Mouse (Mus musculus) heart, embryonic 10.5 days (tissue): ENCODE data around the gene Emilin1. TPM values are rescaled to one million over a fixed set of nuclear protein-coding genes. Genes with fewer than 3 reads are reported as not detected.
A peak's percentile ranks its signal among the peaks of the same experiment; 100 is the strongest.

Experiments used
- DNase-seq: peaks from one replicate; pipeline ENCODE4 v3.0.0-alpha.2; 2017; ENCODE audit warnings: low spot score
- H3K27ac ChIP-seq: fragments of 300-500 bp; sonication (generic); 2 replicates; pipeline ENCODE4 v1.5.1; 2016; ENCODE audit warnings: mild to moderate bottlenecking
- H3K27me3 ChIP-seq: fragments of 300-500 bp; sonication (generic); 2 replicates; pipeline ENCODE4 v1.6.1; 2016; ENCODE audit warnings: mild to moderate bottlenecking; ENCODE audit not compliant: poor library complexity, insufficient read depth, severe bottlenecking
- H3K36me3 ChIP-seq: fragments of 300-500 bp; sonication (generic); 2 replicates; pipeline ENCODE4 v1.6.1; 2016; ENCODE audit warnings: mild to moderate bottlenecking, moderate library complexity
- H3K4me1 ChIP-seq: fragments of 300-500 bp; sonication (generic); 2 replicates; pipeline ENCODE4 v1.6.1; 2016; ENCODE audit warnings: mild to moderate bottlenecking
- H3K4me3 ChIP-seq: fragments of 300-500 bp; sonication (generic); 2 replicates; pipeline ENCODE4 v1.5.1; 2016; ENCODE audit warnings: mild to moderate bottlenecking, moderate library complexity
- H3K9me3 ChIP-seq: fragments of 300-500 bp; sonication (generic); 2 replicates; pipeline ENCODE4 v1.6.1; 2016; ENCODE audit warnings: mild to moderate bottlenecking, moderate library complexity
- WGBS: fragments of 180-500 bp; shearing (Covaris S2); methylation state at CpG from one replicate; pipeline ENCODE4 v1.1.7; 2016; 5-methylcytosine and 5-hydroxymethylcytosine counted together
- polyA plus RNA-seq: library from polyadenylated mRNA; unstranded; fragments of >200 nt; fragmentation: Nextera tagmentation; extraction: Ambion mirVana; gene quantifications from 2 replicates; pipeline ENCODE4 v1.2.1, GENCODE M21; 2016

Gene Emilin1
- polyA plus RNA-seq, 1 experiment from 2014 or later: 166 TPM

DNA sequence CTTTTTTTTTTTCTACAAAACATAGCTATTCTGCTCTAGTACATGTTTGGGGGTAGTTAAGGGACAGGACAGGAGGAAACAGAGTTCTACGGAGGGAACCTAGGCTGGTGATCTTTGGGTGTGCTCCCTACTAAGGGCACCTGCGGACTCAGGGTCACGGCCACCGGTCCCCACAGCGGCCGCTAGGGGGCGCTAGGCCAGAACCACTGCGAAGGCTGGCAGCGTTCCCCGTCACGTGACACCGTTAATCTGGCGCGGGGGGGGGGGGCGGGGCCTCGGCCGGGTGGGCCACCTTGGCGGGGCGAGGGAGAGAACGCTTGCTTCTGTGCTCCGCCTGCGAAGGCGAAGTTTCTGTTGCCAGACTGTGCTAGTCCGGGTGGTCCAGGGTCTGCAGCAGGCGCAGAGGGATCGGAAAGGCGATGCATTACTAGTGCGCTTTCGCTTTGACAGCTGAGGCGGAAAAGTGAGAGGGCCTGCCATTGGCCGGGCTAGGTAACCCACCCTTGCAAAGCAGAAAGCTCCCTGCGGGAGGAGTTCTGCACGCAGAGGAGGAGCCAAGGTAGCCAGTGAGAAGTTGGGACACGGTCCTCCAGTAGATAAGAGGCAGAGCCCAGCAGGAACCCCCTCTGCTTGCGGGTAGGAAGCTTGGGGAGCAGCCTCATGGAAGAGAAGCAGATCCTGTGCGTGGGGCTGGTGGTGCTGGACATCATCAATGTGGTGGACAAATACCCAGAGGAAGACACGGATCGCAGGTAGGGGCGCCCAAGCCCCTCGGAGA, 8.2 kb downstream of the Emilin1 start, which contains the start of gene Khk:
Gene Khk (plus strand): TSS at position 176 of the 778 bp plus-strand sequence.
- Histone ChIP-seq H3K4me1 (peaks cover 59% of the 10 kb centered on the region), H3K27ac (peak within 1 kb of the TSS; percentile 88), H3K9me3 (no peaks in the 10 kb centered on the region), H3K4me3 (peak within 1 kb of the TSS; percentile 67), H3K27me3 (peaks cover 8% of the 10 kb centered on the region; the same call in 1 of the 2 replicates), H3K36me3 (peaks cover 42% of the 10 kb centered on the region)
- DNase-seq: peak; percentile 95
- 1% methylated on average over 39 of the region's 40 CpGs for WGBS

DNA sequence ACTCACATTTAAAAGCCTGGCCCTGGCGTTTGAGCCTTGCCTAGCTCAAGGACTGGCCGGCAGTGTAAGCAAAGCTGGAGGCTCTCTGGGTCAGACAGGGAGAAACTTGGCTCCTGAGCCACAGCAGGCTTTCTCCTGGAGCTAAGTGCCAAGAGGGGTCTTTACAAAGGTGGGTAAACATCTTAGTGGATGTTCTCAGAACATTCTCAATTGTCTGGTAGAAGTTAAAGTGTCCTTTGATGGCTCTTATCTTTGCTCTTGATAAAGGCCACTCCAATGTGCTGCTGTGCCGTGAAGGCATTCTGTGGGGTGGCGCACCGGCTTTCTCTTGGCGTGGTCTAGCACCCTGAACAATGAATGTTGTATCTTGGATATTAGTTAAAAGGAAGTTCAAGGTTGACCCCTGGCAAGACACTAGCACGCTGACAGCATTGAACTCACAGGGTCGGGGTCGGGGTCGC, 9.4 kb downstream of the Emilin1 start:
- WGBS: 36% methylated on average over 10 of the region's 10 CpGs
- no peak for DNase-seq
- H3K27me3 ChIP-seq: peaks cover 8% of the 10 kb centered on the region; the same call in 1 of the 2 replicates
- peaks cover 34% of the 10 kb centered on the region for H3K36me3 ChIP-seq
- H3K27ac ChIP-seq: peak overlapping the region; percentile 88; the same call in 1 of the 2 replicates
- peak overlapping the region; percentile 67 for H3K4me3 ChIP-seq
- peaks cover 48% of the 10 kb centered on the region for H3K4me1 ChIP-seq
- H3K9me3 ChIP-seq: no peaks in the 10 kb centered on the region

DNA sequence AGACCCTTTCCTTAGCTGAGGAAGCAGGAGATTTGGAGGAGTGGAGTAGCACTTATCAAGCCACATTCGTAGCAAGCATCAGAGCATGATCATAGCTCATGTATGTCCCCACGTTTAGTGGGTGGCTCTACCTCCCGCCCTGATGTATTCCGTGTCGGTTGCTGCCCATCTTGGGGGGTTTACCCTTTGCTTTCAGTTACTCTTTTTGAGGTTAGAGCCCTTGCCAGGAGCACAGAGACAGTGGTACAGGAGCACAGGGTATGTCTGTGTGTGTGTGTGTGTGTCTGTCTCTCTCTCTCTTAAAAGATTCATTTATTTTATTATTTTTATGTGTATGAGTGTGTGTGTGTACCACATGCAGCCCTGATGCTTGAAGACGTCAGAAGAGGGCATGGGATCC, 9.9 kb downstream of the Emilin1 start:
- no peak for DNase-seq

DNA sequence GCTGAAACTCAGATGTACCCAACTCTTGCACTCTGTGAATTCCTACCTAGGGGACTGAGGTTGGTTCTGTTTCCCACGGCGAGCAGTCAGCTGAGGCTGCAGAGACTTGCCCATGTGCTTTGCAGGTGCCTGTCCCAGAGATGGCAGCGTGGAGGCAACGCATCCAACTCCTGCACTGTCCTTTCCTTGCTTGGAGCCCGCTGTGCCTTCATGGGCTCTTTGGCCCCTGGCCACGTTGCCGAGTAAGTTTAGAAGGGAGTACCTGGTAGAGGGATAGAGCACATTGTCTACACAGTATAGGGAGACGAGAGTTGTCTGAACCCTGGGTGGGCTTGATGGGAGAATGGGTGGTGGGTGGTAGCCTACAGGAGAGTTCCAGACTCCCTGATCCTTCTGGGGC, 11.4 kb downstream of the Emilin1 start:
- peaks cover 14% of the 10 kb centered on the region for H3K36me3 ChIP-seq
- H3K4me1 ChIP-seq: peaks cover 36% of the 10 kb centered on the region
- H3K27me3 ChIP-seq: peaks cover 8% of the 10 kb centered on the region; the same call in 1 of the 2 replicates
- H3K4me3 ChIP-seq: no peak overlapping the region
- H3K9me3 ChIP-seq: no peaks in the 10 kb centered on the region
- no peak for DNase-seq
- WGBS: 77% methylated on average over 8 of the region's 8 CpGs
- no peak overlapping the region for H3K27ac ChIP-seq

More for the DNA sequence above, 9.9 kb downstream of the Emilin1 start:
- peaks cover 8% of the 10 kb centered on the region; the same call in 1 of the 2 replicates for H3K27me3 ChIP-seq
- no peaks in the 10 kb centered on the region for H3K9me3 ChIP-seq
- 76% methylated on average over 6 of the region's 6 CpGs for WGBS
- peaks cover 29% of the 10 kb centered on the region for H3K36me3 ChIP-seq
- H3K4me1 ChIP-seq: peaks cover 43% of the 10 kb centered on the region
- peak overlapping the region; percentile 88; the same call in 1 of the 2 replicates for H3K27ac ChIP-seq
- peak overlapping the region; percentile 67; the same call in 1 of the 2 replicates for H3K4me3 ChIP-seq

DNA sequence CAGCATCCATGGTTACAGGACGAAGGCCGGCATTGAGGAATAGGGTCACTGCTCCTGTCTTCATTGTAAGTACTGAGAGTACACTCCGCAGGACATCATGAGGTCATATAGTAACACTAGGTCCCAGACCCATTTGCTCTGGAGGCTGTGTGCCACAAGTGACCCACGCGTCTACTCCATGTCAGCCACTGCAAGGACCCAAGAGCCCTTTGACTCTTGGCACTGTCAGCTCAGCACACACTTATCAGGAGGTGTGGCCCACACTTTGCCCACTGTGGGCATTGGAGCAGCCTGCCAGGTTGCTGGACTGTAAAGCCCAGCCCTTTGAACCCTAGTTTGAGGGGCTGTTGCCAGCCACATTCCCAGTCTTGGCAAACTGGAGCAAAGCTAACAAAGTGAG, 12.0 kb downstream of the Emilin1 start:
- H3K9me3 ChIP-seq: no peaks in the 10 kb centered on the region
- WGBS: 84% methylated on average over 5 of the region's 5 CpGs
- DNase-seq: no peak
- H3K36me3 ChIP-seq: peaks cover 8% of the 10 kb centered on the region
- H3K4me3 ChIP-seq: no peak overlapping the region
- peaks cover 8% of the 10 kb centered on the region; the same call in 1 of the 2 replicates for H3K27me3 ChIP-seq
- H3K27ac ChIP-seq: no peak overlapping the region
- peaks cover 37% of the 10 kb centered on the region for H3K4me1 ChIP-seq

DNA sequence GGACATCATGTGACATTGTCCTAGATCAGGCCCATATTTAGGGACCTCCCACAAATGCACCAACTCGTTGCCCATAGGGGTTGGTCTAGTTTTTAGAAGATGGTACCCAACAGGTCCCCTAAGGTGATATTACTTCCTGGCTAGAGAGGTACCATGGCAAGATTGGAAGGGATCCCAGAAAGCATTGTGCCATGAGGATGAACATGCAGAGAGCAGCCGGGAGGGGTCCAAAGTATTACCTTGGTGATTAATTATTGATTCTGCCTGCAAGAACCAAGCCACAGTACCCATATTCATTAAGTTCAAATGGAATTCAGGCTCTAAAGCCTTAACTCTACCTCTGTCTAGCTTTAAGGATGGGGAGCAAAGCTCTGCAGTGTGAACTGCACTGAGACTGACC, 12.9 kb downstream of the Emilin1 start:
- Histone ChIP-seq H3K4me3 (no peak overlapping the region), H3K36me3 (no peaks in the 10 kb centered on the region), H3K27ac (no peak overlapping the region), H3K9me3 (no peaks in the 10 kb centered on the region), H3K4me1 (peaks cover 32% of the 10 kb centered on the region), H3K27me3 (peaks cover 8% of the 10 kb centered on the region; the same call in 1 of the 2 replicates)
- no peak for DNase-seq
- 86% methylated on average over 2 of the region's 2 CpGs for WGBS

DNA sequence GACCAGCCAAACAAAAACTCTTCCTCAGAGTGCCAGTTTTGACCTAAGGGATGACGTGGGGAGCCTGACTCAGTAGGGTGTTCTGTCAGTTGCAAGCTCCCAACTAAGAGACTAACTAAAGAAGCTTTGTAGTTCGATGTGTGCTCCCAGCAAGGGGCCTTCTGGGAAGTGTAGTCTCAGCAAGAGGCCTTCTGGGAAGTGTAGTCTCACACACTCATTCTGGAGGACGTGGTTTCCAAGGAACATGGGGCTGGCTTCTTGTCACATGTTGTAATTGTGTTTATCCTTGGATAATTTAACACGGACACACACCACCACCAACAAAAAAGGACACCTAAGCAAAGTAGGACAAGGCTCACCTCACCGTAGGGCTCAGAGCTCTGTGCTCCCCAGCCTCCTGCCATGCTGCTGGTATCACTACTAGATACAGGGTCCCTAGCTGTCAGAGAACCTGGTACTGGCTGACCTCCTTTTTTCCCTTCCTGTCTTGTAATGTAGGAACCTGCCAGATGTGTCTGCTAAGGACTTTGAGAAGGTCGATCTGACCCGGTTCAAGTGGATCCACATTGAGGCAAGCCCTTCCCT, 14.8 kb downstream of the Emilin1 start:
- Histone ChIP-seq H3K27me3 (peaks cover 8% of the 10 kb centered on the region; the same call in 1 of the 2 replicates), H3K27ac (no peak overlapping the region), H3K36me3 (no peaks in the 10 kb centered on the region), H3K9me3 (no peaks in the 10 kb centered on the region), H3K4me3 (peak overlapping the region; percentile 42), H3K4me1 (peaks cover 13% of the 10 kb centered on the region)
- 34% methylated on average over 7 of the region's 7 CpGs for WGBS
- no peak for DNase-seq

DNA sequence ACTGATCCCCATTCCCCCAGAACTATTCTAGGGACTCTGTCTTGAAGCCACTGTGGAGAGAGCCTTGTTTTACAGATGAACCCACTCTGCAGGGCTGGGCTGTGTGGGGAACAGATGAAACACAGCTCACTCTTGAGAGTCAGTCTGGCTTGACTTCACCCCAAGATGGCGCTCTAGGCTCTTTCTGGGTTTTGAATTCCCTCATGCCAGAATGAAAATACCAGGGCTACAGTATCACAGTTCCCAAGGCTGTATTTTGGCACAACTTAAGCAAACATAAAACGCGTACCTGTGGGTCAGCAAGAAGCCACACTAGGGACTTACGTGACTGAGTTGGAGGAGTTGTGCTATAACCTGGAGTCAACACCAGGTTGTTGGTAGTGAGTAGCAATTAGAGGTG, 16.9 kb downstream of the Emilin1 start:
- Histone ChIP-seq H3K36me3 (no peaks in the 10 kb centered on the region), H3K27me3 (no peaks in the 10 kb centered on the region; the same call in 1 of the 2 replicates), H3K27ac (no peak overlapping the region), H3K4me1 (peaks cover 5% of the 10 kb centered on the region; the same call in 1 of the 2 replicates), H3K9me3 (no peaks in the 10 kb centered on the region), H3K4me3 (no peak overlapping the region)
- WGBS: 51% methylated on average over 4 of the region's 4 CpGs
- no peak for DNase-seq

DNA sequence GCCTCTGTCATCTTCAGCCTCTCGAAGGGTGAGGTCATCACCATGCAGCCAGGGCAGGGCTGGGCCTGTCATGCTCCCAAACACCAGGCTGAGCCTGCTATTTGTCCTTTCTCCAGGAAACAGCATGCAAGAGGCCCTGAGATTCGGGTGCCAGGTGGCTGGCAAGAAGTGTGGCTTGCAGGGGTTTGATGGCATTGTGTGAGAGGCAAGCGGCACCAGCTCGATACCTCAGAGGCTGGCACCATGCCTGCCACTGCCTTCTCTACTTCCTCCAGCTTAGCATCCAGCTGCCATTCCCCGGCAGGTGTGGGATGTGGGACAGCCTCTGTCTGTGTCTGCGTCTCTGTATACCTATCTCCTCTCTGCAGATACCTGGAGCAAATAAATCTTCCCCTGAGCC, 17.6 kb downstream of the Emilin1 start:
- Histone ChIP-seq H3K27ac (no peak overlapping the region), H3K4me3 (no peak overlapping the region), H3K36me3 (no peaks in the 10 kb centered on the region), H3K4me1 (peaks cover 5% of the 10 kb centered on the region; the same call in 1 of the 2 replicates), H3K27me3 (no peaks in the 10 kb centered on the region; the same call in 1 of the 2 replicates), H3K9me3 (no peaks in the 10 kb centered on the region)
- WGBS: 78% methylated on average over 6 of the region's 6 CpGs
- DNase-seq: no peak

DNA sequence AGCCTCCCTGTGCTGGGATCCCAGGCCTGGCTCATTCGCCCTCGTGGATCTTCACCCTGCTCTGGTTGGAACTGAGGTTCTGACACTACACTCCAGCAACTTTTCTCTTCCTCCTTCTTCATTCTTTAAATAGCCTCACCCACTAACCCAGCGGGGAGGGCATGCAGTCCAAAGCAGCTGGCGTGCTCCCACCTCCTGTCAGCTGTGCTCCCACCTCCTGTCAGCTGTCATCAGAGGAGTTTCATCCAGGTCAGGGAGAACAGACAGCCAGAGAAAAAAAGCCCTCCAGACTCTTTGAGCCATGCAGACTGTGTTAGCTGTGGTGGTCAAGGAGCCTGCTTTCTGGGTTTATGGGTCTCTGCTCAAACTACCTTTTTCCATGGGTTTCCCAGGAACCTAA, 18.2 kb downstream of the Emilin1 start:
- WGBS: 66% methylated on average over 4 of the region's 4 CpGs
- DNase-seq: no peak
- Histone ChIP-seq H3K4me1 (peaks cover 5% of the 10 kb centered on the region; the same call in 1 of the 2 replicates), H3K27ac (no peak overlapping the region), H3K27me3 (no peaks in the 10 kb centered on the region; the same call in 1 of the 2 replicates), H3K9me3 (no peaks in the 10 kb centered on the region), H3K36me3 (no peaks in the 10 kb centered on the region), H3K4me3 (no peak overlapping the region)

DNA sequence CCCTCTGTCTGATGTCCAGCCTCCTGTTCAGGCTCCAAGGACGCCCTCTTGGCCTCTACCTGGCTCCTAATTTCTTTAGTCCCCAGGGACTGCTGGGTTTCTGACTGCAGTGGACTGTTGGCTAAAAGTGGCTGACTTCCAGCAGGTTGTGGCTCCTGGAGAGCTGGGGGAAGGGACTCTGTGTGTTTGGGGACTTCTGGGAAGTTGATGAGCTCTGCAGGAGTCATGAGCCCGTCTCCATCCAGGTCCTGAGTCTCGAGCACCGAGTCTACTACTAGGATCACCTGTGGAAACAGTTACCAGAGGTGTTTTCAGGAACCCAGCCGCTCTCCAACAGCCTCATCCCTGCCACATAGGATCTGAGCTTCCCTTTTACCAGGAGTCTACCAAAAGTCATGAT, 20.5 kb downstream of the Emilin1 start:
- DNase-seq: no peak
- H3K27me3 ChIP-seq: no peaks in the 10 kb centered on the region; the same call in 1 of the 2 replicates
- WGBS: 70% methylated on average over 5 of the region's 5 CpGs
- H3K36me3 ChIP-seq: no peaks in the 10 kb centered on the region
- H3K4me1 ChIP-seq: peaks cover 5% of the 10 kb centered on the region; the same call in 1 of the 2 replicates
- H3K27ac ChIP-seq: no peak overlapping the region
- H3K9me3 ChIP-seq: no peaks in the 10 kb centered on the region
- H3K4me3 ChIP-seq: no peak overlapping the region

DNA sequence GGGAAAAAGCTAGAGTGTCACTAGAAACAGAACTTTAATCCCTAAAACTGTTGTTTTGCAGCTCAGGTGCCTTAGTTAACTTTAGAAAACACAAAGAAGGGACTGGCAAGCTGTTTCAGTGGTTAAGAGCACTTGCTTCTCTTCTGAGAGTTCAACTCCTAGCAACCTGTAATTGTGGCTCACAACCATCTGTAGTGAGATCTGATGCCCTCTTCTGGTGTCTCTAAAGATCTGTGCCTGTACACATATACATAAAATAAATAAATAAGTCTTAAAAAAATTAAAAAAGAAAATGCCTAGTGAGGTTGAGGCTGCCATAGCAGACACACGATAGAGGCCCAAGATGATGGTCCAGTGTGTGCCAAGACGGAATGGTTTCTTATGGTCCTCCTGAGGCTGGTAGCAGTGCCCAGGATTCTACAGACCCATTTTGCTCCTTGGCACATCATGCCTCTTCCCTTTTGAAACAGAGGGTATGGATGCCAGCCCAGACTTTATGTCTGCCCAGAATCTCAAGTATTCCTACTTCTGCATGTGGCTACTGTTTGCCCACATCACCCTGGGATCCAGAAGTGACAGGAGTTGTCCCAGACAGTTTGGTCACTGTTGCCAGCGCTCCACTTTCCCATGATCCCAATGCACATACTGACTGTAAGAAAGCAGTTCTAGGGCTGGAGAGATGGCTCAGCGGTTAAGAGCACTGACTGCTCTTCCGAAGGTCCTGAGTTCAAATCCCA, 21.7 kb downstream of the Emilin1 start:
- H3K4me3 ChIP-seq: no peak overlapping the region
- DNase-seq: no peak
- WGBS: 88% methylated on average over 5 of the region's 5 CpGs
- no peaks in the 10 kb centered on the region; the same call in 1 of the 2 replicates for H3K27me3 ChIP-seq
- no peaks in the 10 kb centered on the region for H3K36me3 ChIP-seq
- H3K27ac ChIP-seq: no peak overlapping the region
- H3K9me3 ChIP-seq: no peaks in the 10 kb centered on the region
- peaks cover 5% of the 10 kb centered on the region; the same call in 1 of the 2 replicates for H3K4me1 ChIP-seq
